Mouse (Mus musculus) CD4-positive, CD25-positive, alpha-beta regulatory T cell, adult 4 months (primary cell): ENCODE measurements around the gene Gm10153. TPM values are rescaled to one million over a fixed set of nuclear protein-coding genes. Genes with fewer than 3 reads are reported as not detected.
"Not testable (repeated sequence)": the region's sequence is repeated elsewhere in the genome, so short reads cannot be mapped to it uniquely, and the experiment has no call there.

ENCODE experiments used
- ATAC-seq: one replicate; pipeline ENCODE4 v1.8.0; 2017
- polyA plus RNA-seq, 2 experiments: library from polyadenylated mRNA; unstranded; fragments of 100-300 nt; shearing (Covaris generic); gene quantifications; one replicate each; pipeline ENCODE4 v1.2.1; 2017

Gene Gm10153
- polyA plus RNA-seq, 2 experiments from 2014 or later = not detected

DNA sequence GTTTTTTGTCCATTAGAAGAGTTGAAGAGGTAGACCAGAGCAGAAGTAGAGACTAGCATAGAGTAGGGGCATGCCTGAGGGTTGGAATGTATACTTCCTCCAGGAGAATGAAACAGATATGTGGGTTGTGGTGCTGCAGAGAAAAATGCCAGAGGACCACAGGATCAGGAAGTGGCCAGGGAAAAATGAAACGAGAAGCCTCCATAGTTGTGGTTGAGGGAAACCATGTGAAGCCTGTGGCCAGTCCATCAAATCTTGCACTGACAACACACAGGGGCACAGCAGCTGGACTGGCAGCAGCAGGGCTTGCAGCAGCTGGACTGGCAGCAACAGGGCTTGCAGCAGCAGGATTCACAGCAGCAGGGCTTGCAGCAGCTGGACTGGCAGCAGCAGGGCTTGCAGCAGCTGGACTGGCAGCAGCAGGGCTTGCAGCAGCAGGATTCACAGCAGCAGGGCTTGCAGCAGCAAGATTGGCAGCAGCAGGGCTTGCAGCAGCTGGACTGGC, 46.6 kb downstream of the Gm10153 start:
- not testable (repeated sequence) for ATAC-seq

DNA sequence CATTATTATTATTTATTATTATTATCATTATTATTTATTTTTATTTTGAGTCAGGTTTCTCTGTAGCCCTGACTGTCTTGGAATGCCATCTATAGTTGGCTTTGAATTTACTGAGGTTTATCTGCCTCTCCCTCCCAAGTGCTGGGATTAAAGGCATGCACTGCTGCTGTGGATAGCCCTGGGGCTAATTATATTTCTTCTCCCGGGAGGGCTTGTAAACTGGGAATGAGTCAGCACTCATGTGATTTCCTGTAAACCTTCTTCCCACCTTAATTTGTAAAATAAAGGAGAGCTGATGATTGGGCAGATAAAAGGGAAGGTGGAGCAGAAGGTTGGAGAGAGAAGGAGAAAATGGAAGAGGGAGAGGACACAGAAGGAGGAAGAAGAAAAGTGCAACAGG, 49.5 kb downstream of the Gm10153 start:
- no peak for ATAC-seq

Other genes starting within 250 kb of the Gm10153 start
- under 1 TPM; 0.29 to 0.52 TPM for gene Brsk2, start 240.6 kb downstream of the Gm10153 start, polyA plus RNA-seq
- gene Mob2, start 129.3 kb downstream of the Gm10153 start, polyA plus RNA-seq = 10 to 100 TPM; 63.0 to 78.7 TPM
- gene Dusp8, start 94.5 kb downstream of the Gm10153 start, polyA plus RNA-seq = under 1 TPM in 1 of 2 experiments, not detected in 1; 0.17 TPM
- gene Gm45618, start 69.7 kb downstream of the Gm10153 start, polyA plus RNA-seq = not detected
- not detected for gene Gm39115, start 54.4 kb downstream of the Gm10153 start, polyA plus RNA-seq
- gene Gm45337, start 45.8 kb downstream of the Gm10153 start, polyA plus RNA-seq = not detected
- gene Gm29735, start 33.3 kb downstream of the Gm10153 start, polyA plus RNA-seq = not detected
- gene Gm4553, start 24.6 kb downstream of the Gm10153 start, polyA plus RNA-seq = not detected
- not detected for gene Krtap5-2, start 14.4 kb downstream of the Gm10153 start, polyA plus RNA-seq
- gene Krtap5-3, start 11.0 kb upstream of the Gm10153 start, polyA plus RNA-seq = not detected
- gene Gm7579, start 21.5 kb upstream of the Gm10153 start, polyA plus RNA-seq = not detected
- not detected for gene Krtap5-5, start 39.6 kb upstream of the Gm10153 start, polyA plus RNA-seq
- gene Gm40460, start 50.7 kb upstream of the Gm10153 start, polyA plus RNA-seq = not detected
- not detected for gene Gm2431, start 68.0 kb upstream of the Gm10153 start, polyA plus RNA-seq
- not detected for gene Gm4559, start 84.0 kb upstream of the Gm10153 start, polyA plus RNA-seq
- gene Krtap5-1, start 106.7 kb upstream of the Gm10153 start, polyA plus RNA-seq = not detected
- gene Krtap5-4, start 113.2 kb upstream of the Gm10153 start, polyA plus RNA-seq = not detected
- gene Ifitm10, start 183.4 kb upstream of the Gm10153 start, polyA plus RNA-seq = under 1 TPM in 1 of 2 experiments, not detected in 1; 0.91 TPM
- gene Gm49369, start 192.3 kb upstream of the Gm10153 start, polyA plus RNA-seq = not detected
- 100 to 1,000 TPM; 277 to 325 TPM for gene Ctsd, start 197.6 kb upstream of the Gm10153 start, polyA plus RNA-seq
- not detected for gene Syt8, start 244.5 kb upstream of the Gm10153 start, polyA plus RNA-seq